Mouse (Mus musculus) CH12.LX (cell line): ENCODE results near the gene Ergic1. TPM values are rescaled to one million over a fixed set of nuclear protein-coding genes. Genes with fewer than 3 reads are reported as not detected.

Source experiments
- DNase-seq: peaks from one replicate; pipeline ENCODE4 v3.0.0-alpha.2; 2013; ENCODE audit errors: extremely low read depth
- H3K27ac ChIP-seq: 2 replicates; pipeline ENCODE4 v1.5.1; 2012; ENCODE audit warnings: low read depth, mild to moderate bottlenecking, control low read depth, moderate library complexity; ENCODE audit not compliant: insufficient read depth
- H3K27me3 ChIP-seq: replicated peaks from 2 replicates; pipeline ENCODE3; 2012; ENCODE audit warnings: inconsistent platforms
- H3K36me3 ChIP-seq, 2 experiments: replicated peaks in 1 of 2; 2 replicates each; pipeline versions ENCODE3 to v1.6.1; 2012; ENCODE audit warnings: inconsistent platforms in 1 of 2, low read length in 1 of 2, mild to moderate bottlenecking in 1 of 2, mixed read lengths in 1 of 2, moderate library complexity in 1 of 2; ENCODE audit not compliant: control insufficient read depth in 1 of 2, insufficient read depth in 1 of 2
- H3K4me1 ChIP-seq, 2 experiments: 2 replicates each; pipeline ENCODE4 v1.6.1; 2012; ENCODE audit warnings: inconsistent platforms in 1 of 2, moderate library complexity in 1 of 2; ENCODE audit not compliant: insufficient read depth in 2 of 2, control insufficient read depth in 1 of 2
- H3K4me2 ChIP-seq: 2 replicates; pipeline ENCODE4 v1.6.1; 2012; ENCODE audit warnings: low read depth, mild to moderate bottlenecking, control low read depth; ENCODE audit not compliant: poor library complexity, insufficient read depth, severe bottlenecking
- H3K4me3 ChIP-seq, 3 experiments: fragments of 150-350 bp in 1 of 3; sonication (generic) in 1 of 3; replicated peaks in 1 of 3; 2 replicates each; pipeline versions ENCODE3 to v1.5.1; 2011 to 2012; ENCODE audit warnings: low read depth in 2 of 3, low read length in 2 of 3, mild to moderate bottlenecking in 2 of 3, moderate library complexity in 2 of 3, control low read depth in 1 of 3, improper control_type of control experiment in 1 of 3, inconsistent platforms in 1 of 3, mixed read lengths in 1 of 3; ENCODE audit not compliant: poor library complexity in 1 of 3
- H3K79me2 ChIP-seq: replicated peaks from 2 replicates; pipeline ENCODE4 v1.6.1; 2012; ENCODE audit warnings: mild to moderate bottlenecking, moderate library complexity; ENCODE audit not compliant: control insufficient read depth, poor library complexity, insufficient read depth, severe bottlenecking; ENCODE audit errors: extremely low read depth
- H3K9ac ChIP-seq: 2 replicates; pipeline ENCODE4 v1.6.1; 2012; ENCODE audit warnings: low read depth, mild to moderate bottlenecking, control low read depth, moderate library complexity; ENCODE audit not compliant: insufficient read depth
- H3K9me3 ChIP-seq: replicated peaks from 2 replicates; pipeline ENCODE3; 2012; ENCODE audit warnings: low read length, inconsistent platforms, mixed read lengths
- CHD2 ChIP-seq: IDR thresholded peaks from 2 replicates; pipeline ENCODE4 v1.6.1; 2011; ENCODE audit warnings: low read length, improper control_type of control experiment
- E2F4 ChIP-seq: IDR thresholded peaks from 2 replicates; pipeline ENCODE4 v1.6.1; 2011; ENCODE audit warnings: low read depth, low read length, improper control_type of control experiment; ENCODE audit not compliant: insufficient replicate concordance
- ELF1 ChIP-seq: IDR thresholded peaks from 2 replicates; pipeline ENCODE4 v1.6.1; 2014; ENCODE audit warnings: low read depth, mild to moderate bottlenecking, inconsistent platforms, low read length, improper control_type of control experiment
- GABPA ChIP-seq: IDR thresholded peaks from 2 replicates; pipeline ENCODE4 v1.6.1; 2012; ENCODE audit warnings: low read depth, low read length, improper control_type of control experiment, inconsistent platforms; ENCODE audit not compliant: insufficient replicate concordance
- HCFC1 ChIP-seq: IDR thresholded peaks from 2 replicates; pipeline ENCODE4 v1.6.1; 2012; ENCODE audit warnings: low read depth, mild to moderate bottlenecking, inconsistent platforms, low read length, improper control_type of control experiment
- JUND ChIP-seq: conservative IDR thresholded peaks from 2 replicates; pipeline ENCODE4 v1.6.1; 2011; ENCODE audit warnings: low read depth, low read length, improper control_type of control experiment
- MAFK ChIP-seq: IDR thresholded peaks from 2 replicates; pipeline ENCODE4 v1.6.1; 2011; ENCODE audit warnings: low read length, improper control_type of control experiment; ENCODE audit not compliant: insufficient replicate concordance
- MAX ChIP-seq: IDR thresholded peaks from 2 replicates; pipeline ENCODE4 v1.6.1; 2011; ENCODE audit warnings: low read length, improper control_type of control experiment
- MAZ ChIP-seq: IDR thresholded peaks from 2 replicates; pipeline ENCODE4 v1.6.1; 2012; ENCODE audit warnings: low read depth, mild to moderate bottlenecking, inconsistent platforms, low read length, improper control_type of control experiment, moderate library complexity
- MXI1 ChIP-seq: IDR thresholded peaks from 2 replicates; pipeline ENCODE4 v1.6.1; 2011; ENCODE audit warnings: mild to moderate bottlenecking, low read depth, low read length, improper control_type of control experiment
- MYC ChIP-seq: IDR thresholded peaks from 2 replicates; pipeline ENCODE4 v1.6.1; 2011; ENCODE audit warnings: low read depth, mild to moderate bottlenecking, improper control_type of control experiment, low read length
- NELFE ChIP-seq: IDR thresholded peaks from 2 replicates; pipeline ENCODE4 v1.6.1; 2011; ENCODE audit warnings: low read depth, low read length, improper control_type of control experiment
- NRF1 ChIP-seq: IDR thresholded peaks from 2 replicates; pipeline ENCODE4 v1.6.1; 2014; ENCODE audit warnings: low read depth, mild to moderate bottlenecking, inconsistent platforms, low read length, improper control_type of control experiment, moderate library complexity
- PAX5 ChIP-seq: IDR thresholded peaks from 2 replicates; pipeline ENCODE4 v1.6.1; 2012; ENCODE audit warnings: low read length, inconsistent platforms, mixed read lengths
- POLR2A ChIP-seq: IDR thresholded peaks from 2 replicates; pipeline ENCODE4 v1.6.1; 2011; ENCODE audit warnings: low read depth, mild to moderate bottlenecking, improper control_type of control experiment, low read length
- RAD21 ChIP-seq: IDR thresholded peaks from 2 replicates; pipeline ENCODE4 v1.6.1; 2011; ENCODE audit warnings: low read depth, mild to moderate bottlenecking, low read length, improper control_type of control experiment, moderate library complexity
- SIN3A ChIP-seq: IDR thresholded peaks from 2 replicates; pipeline ENCODE4 v1.6.1; 2012; ENCODE audit warnings: low read length, improper control_type of control experiment, inconsistent platforms
- TBP ChIP-seq: conservative IDR thresholded peaks from 2 replicates; pipeline ENCODE4 v1.6.1; 2011; ENCODE audit warnings: low read depth, low read length, improper control_type of control experiment
- TCF12 ChIP-seq: IDR thresholded peaks from 2 replicates; pipeline ENCODE4 v1.6.1; 2014; ENCODE audit warnings: low read depth, mild to moderate bottlenecking, inconsistent platforms, low read length, improper control_type of control experiment
- ZMIZ1 ChIP-seq: IDR thresholded peaks from 2 replicates; pipeline ENCODE4 v1.6.1; 2012; ENCODE audit warnings: low read depth, mild to moderate bottlenecking, inconsistent platforms, low read length, improper control_type of control experiment
- ZNF384 ChIP-seq: IDR thresholded peaks from 2 replicates; pipeline ENCODE4 v1.6.1; 2012; ENCODE audit warnings: low read depth, low read length, improper control_type of control experiment, inconsistent platforms
- dilution Hi-C: fragments of 300-500 bp; cut with MboI; formaldehyde crosslinking; loops from 2 replicates; pipeline ENCODE4 v1.14.3; 2020; ENCODE audit warnings: low sequenced_read_pairs; ENCODE audit not compliant: extremely low pct_unique_long_range_greater_than_20kb, extremely low pct_ligation_motif_present
- in situ Hi-C: fragments of 300-500 bp; cut with MboI; formaldehyde crosslinking; loops from 3 replicates; pipeline ENCODE4 v1.14.3; 2019; ENCODE audit warnings: low sequenced_read_pairs, low pct_ligation_motif_present, low pct_unique_long_range_greater_than_20kb, mixed read lengths
- polyA plus RNA-seq: library from polyadenylated mRNA; unstranded; fragments of >175 nt; gene quantifications from 2 replicates; pipeline ENCODE4 v1.2.1, GENCODE M21; 2012; ENCODE audit warnings: low read depth; ENCODE audit not compliant: insufficient read length
- total RNA-seq, 2 experiments: library from RNA; depleted of rRNA; stranded (reverse); fragments of 300-350 nt in 1 of 2; fragments of >200 nt in 1 of 2; gene quantifications; 2 replicates each; pipeline ENCODE4 v1.2.3; 2012 to 2014

Ergic1 gene
- total RNA-seq (2012; rRNA removed) (129 and 131 TPM in 2 replicates), total RNA-seq (2014; rRNA removed) (89.5 and 93.5 TPM in 2 replicates), polyA plus RNA-seq (111 and 142 TPM in 2 replicates)

GRCm38 (mm10) chr17:26561290-26561640 is at the start of gene Ergic1:
TSS of gene Ergic1 (plus strand) at chr17:26561489.
- peaks cover 40% of the 10 kb centered on the region for H3K79me2 ChIP-seq
- in situ Hi-C loops (no loop called here), dilution Hi-C loops (no loop called here)
- peaks cover 22 to 30% of the 10 kb centered on the region in 2 experiments for H3K36me3 ChIP-seq
- peak within 1 kb of the TSS; percentile 93 for H3K9ac ChIP-seq
- peak; percentile 77 for DNase-seq
- H3K4me2 ChIP-seq, result peak within 1 kb of the TSS; percentile 85
- H3K9me3 ChIP-seq, result peaks cover 17% of the 10 kb centered on the region
- peak within 1 kb of the TSS; percentile 63; the same call in 1 of the 2 replicates for H3K27ac ChIP-seq
- TF ChIP-seq TBP (peak; percentile 81), JUND (no peak), MXI1 (peak; percentile 96), GABPA (no peak), ZMIZ1 (peak; percentile 75), MYC (peak; percentile 63), CHD2 (peak; percentile 18; the same call in 1 of the 2 replicates), MAX (no peak; the same call in 1 of the 2 replicates), E2F4 (0 out of 2 replicates have a peak, but pooled peaks have one; percentile 3), RAD21 (no peak; the same call in 1 of the 2 replicates), HCFC1 (peak; percentile 76), MAZ (peak; percentile 70; the same call in 1 of the 2 replicates), NRF1 (no peak), PAX5 (no peak), TCF12 (peak; percentile 58; the same call in 1 of the 2 replicates), ZNF384 (no peak), SIN3A (no peak), POLR2A (peak; percentile 91), MAFK (no peak), ELF1 (peak; percentile 60; the same call in 1 of the 2 replicates), NELFE (peak; percentile 78; the same call in 1 of the 2 replicates)
- peaks cover 8 to 41% of the 10 kb centered on the region in 2 experiments for H3K4me1 ChIP-seq
- H3K27me3 ChIP-seq, result no peaks in the 10 kb centered on the region
- peak within 1 kb of the TSS; percentile 75 to 97 (median 86) for H3K4me3 ChIP-seq
